Mouse (Mus musculus) liver, embryonic 14.5 days (tissue): ENCODE measurements at regions not wholly inside any gene's neighbourhood (a gene's known extent, or its start where the extent isn't known, plus 50 kb on each side); places are given as distances from the start of the nearest gene placed in this dataset.

Experiments used
- ATAC-seq: fragments of 200-750 bp; cut with Nextera tagmentation; 2 replicates; pipeline ENCODE4 v1.8.0; 2017; ENCODE audit warnings: moderate number of reproducible peaks, mild to moderate bottlenecking, moderate library complexity; ENCODE audit not compliant: insufficient read depth
- DNase-seq, 3 experiments: peaks; one replicate each; pipeline ENCODE4 v3.0.0-alpha.2; 2012 to 2013; ENCODE audit warnings: low read depth in 3 of 3, low spot score in 3 of 3
- H3K27ac ChIP-seq: fragments of 300-500 bp; sonication (generic); 2 replicates; pipeline ENCODE4 v1.5.1; 2014; ENCODE audit warnings: moderate library complexity, mild to moderate bottlenecking, control low read depth, inconsistent platforms
- H3K27me3 ChIP-seq: fragments of 300-500 bp; sonication (generic); 2 replicates; pipeline ENCODE4 v1.6.1; 2014; ENCODE audit warnings: mild to moderate bottlenecking, low read length, moderate library complexity; ENCODE audit not compliant: control insufficient read depth, insufficient read depth
- H3K36me3 ChIP-seq: fragments of 300-500 bp; sonication (generic); replicated peaks from 2 replicates; pipeline ENCODE4 v1.6.1; 2014; ENCODE audit warnings: low read depth; ENCODE audit not compliant: control insufficient read depth, insufficient read depth
- H3K4me1 ChIP-seq, 2 experiments: fragments of 200-500 bp in 1 of 2; fragments of 300-500 bp in 1 of 2; sonication (generic) in 1 of 2; replicated peaks; 2 replicates each; pipeline ENCODE4 v1.6.1; 2012 to 2014; ENCODE audit warnings: antibody characterized with exemption in 1 of 2, inconsistent platforms in 1 of 2, low read length in 1 of 2; ENCODE audit not compliant: control insufficient read depth in 2 of 2, insufficient read depth in 2 of 2
- H3K4me2 ChIP-seq: fragments of 300-500 bp; sonication (generic); 2 replicates; pipeline ENCODE4 v1.6.1; 2014; ENCODE audit warnings: low read depth, mild to moderate bottlenecking, control low read depth, moderate library complexity
- H3K4me3 ChIP-seq, 2 experiments: fragments of 200-500 bp in 1 of 2; fragments of 300-500 bp in 1 of 2; sonication (generic) in 1 of 2; 2 replicates each; pipeline ENCODE4 v1.5.1; 2012 to 2014; ENCODE audit warnings: low read depth in 2 of 2, low read length in 2 of 2, mild to moderate bottlenecking in 2 of 2, control low read depth in 1 of 2, inconsistent platforms in 1 of 2, moderate library complexity in 1 of 2; ENCODE audit not compliant: insufficient read depth in 1 of 2
- H3K9ac ChIP-seq: fragments of 300-500 bp; sonication (generic); replicated peaks from 2 replicates; pipeline ENCODE4 v1.6.1; 2014; ENCODE audit warnings: mild to moderate bottlenecking, control low read depth, moderate library complexity
- H3K9me3 ChIP-seq: fragments of 300-500 bp; sonication (generic); 2 replicates; pipeline ENCODE4 v1.6.1; 2016; ENCODE audit warnings: low read length, mixed read lengths; ENCODE audit not compliant: control insufficient read depth
- CTCF ChIP-seq: IDR thresholded peaks from 2 replicates; pipeline ENCODE4 v1.5.1; 2016; ENCODE audit warnings: antibody characterized with exemption, low read depth, control low read depth
- EP300 ChIP-seq: IDR thresholded peaks from 2 replicates; pipeline ENCODE4 v1.6.1; 2016; ENCODE audit warnings: antibody characterized with exemption, low read depth
- WGBS: fragments of 180-500 bp; shearing (Covaris S2); extraction: QIAGEN DNeasy Blood & Tissue Kit; methylation state at CpG from one replicate; pipeline ENCODE4 v1.1.7; 2014; ENCODE audit not compliant: insufficient replicate concordance; 5-methylcytosine and 5-hydroxymethylcytosine counted together

DNA sequence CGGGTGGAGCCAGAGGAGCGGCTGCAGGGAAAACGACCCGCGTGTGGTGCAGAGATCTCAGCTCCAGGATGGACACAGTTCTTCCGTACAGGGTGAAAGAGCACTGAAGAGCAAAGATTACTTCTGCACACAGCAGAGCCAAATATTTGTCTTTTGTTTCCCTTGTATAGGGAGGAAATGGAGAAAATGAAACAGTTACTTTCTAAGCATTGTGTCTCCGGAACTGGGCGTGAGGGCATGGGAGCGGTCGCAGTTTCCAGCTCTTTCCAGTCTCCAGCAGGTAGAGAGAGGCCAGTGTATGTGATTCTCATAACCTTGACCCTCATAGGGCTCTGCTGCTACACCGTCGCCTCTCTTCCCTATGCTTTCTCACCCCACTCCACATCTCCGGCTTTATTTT lies 105.1 kb upstream of the Gm10295 start:
- no peak for TF ChIP-seq EP300
- TF ChIP-seq CTCF: no peak
- WGBS: 61% methylated on average over 13 of the region's 13 CpGs
- Histone ChIP-seq H3K9ac (no peak overlapping the region), H3K27me3 (no peaks in the 10 kb centered on the region), H3K36me3 (no peaks in the 10 kb centered on the region), H3K27ac (no peak overlapping the region), H3K4me1 (peaks cover 0 to 6% of the 10 kb centered on the region in 2 experiments; a peak in 1 of 4 replicates), H3K9me3 (no peaks in the 10 kb centered on the region), H3K4me2 (peak overlapping the region; percentile 14; the same call in 1 of the 2 replicates), H3K4me3 (no peak overlapping the region)
- DNase-seq: no peak
- ATAC-seq: no peak

DNA sequence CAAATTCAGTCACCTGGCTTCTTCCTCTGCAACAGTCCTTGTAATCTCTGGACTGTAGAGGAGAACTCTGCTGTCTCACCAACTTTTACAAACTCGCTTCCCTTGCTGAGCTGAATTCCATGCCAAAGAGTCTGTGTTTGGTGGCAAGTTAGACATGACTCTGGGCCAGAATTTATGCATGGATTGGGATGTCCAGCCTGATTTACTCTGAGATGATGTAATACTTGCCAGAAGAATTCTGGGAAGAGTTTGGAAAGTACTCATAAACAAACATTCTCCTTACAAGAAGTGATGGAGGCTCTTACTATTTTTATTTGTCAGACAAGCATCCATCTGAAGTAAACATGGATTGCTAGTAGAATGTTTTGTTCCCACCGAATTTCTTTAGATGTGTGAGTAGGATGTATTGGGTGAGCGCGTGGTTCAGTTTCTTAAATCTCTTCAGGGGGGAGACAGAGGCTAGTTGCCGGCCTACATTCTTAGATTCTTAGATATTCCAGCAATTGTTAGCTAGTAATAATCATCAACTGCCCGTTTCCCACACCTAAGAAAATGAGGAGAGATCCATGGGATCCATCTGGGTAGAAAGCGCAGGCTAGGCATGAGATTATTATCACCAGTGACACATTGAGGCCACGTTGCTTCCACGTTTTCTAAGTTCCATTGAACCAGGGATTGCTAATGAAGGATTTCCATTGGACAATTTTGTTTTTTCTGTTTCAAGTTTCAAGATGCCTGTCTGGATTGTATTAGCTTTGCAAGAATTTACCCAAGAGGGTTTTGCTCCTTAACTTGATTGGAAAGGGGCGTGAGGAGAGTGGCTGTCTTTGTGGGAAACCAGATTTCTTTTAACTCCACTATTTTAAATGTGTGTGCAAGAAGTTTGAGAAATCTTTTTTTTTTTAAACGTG lies 89.3 kb upstream of the Gm10295 start:
- Histone ChIP-seq H3K27me3 (no peaks in the 10 kb centered on the region), H3K9me3 (no peaks in the 10 kb centered on the region), H3K4me1 (no peaks in the 10 kb centered on the region), H3K4me3 (no peak overlapping the region), H3K4me2 (no peak overlapping the region), H3K9ac (no peak overlapping the region), H3K27ac (no peak overlapping the region), H3K36me3 (no peaks in the 10 kb centered on the region)
- WGBS: 64% methylated on average over 11 of the region's 11 CpGs
- ATAC-seq (no peak), DNase-seq (no peak)
- TF ChIP-seq CTCF: no peak
- TF ChIP-seq EP300: no peak

GRCm38 (mm10) chr7:71425982-71426381 lies 74.7 kb upstream of the Gm10295 start:
- no peak for ATAC-seq
- TF ChIP-seq EP300: no peak
- no peak for TF ChIP-seq CTCF
- no peaks in the 10 kb centered on the region for H3K4me1 ChIP-seq
- no peaks in the 10 kb centered on the region for H3K9me3 ChIP-seq
- no peak for DNase-seq
- no peak overlapping the region for H3K9ac ChIP-seq
- no peak overlapping the region for H3K27ac ChIP-seq
- no peaks in the 10 kb centered on the region for H3K27me3 ChIP-seq
- H3K36me3 ChIP-seq: no peaks in the 10 kb centered on the region
- 52% methylated on average over 2 of the region's 2 CpGs for WGBS
- H3K4me2 ChIP-seq: no peak overlapping the region
- H3K4me3 ChIP-seq: no peak overlapping the region

GRCm38 (mm10) chr7:71419261-71419660 lies 68.0 kb upstream of the Gm10295 start:
- TF ChIP-seq EP300: no peak
- TF ChIP-seq CTCF: no peak
- H3K9me3 ChIP-seq: no peaks in the 10 kb centered on the region
- H3K4me1 ChIP-seq: no peaks in the 10 kb centered on the region
- H3K4me3 ChIP-seq: no peak overlapping the region
- H3K36me3 ChIP-seq: no peaks in the 10 kb centered on the region
- H3K27ac ChIP-seq: no peak overlapping the region
- H3K9ac ChIP-seq: no peak overlapping the region
- WGBS: 65% methylated on average over 5 of the region's 5 CpGs
- DNase-seq (no peak), ATAC-seq (no peak)
- H3K4me2 ChIP-seq: no peak overlapping the region
- no peaks in the 10 kb centered on the region for H3K27me3 ChIP-seq

DNA sequence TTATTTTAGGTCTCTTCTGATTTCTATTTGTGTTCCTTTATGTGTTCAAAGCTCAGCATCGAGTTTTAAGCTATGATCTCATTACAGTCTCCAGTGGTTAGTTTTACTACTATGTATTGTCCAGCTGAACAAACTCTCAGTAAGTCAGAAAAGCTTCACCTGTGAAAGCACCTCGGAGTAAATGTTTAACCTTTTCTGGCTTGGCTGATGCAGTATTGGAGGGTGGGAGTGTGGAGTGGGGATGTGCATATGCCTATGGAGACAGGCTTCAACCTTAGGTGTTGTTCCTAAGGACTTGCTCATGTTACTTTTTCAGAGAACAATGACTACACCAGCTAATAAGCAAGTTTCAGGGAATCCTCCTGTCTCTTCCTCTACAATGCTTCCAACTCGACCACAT lies 67.6 kb upstream of the Gm10295 start:
- no peak overlapping the region for H3K4me2 ChIP-seq
- H3K4me3 ChIP-seq: no peak overlapping the region
- no peaks in the 10 kb centered on the region for H3K27me3 ChIP-seq
- no peak overlapping the region for H3K27ac ChIP-seq
- H3K9ac ChIP-seq: no peak overlapping the region
- no peaks in the 10 kb centered on the region for H3K36me3 ChIP-seq
- ATAC-seq: no peak
- H3K9me3 ChIP-seq: no peaks in the 10 kb centered on the region
- TF ChIP-seq EP300: no peak
- TF ChIP-seq CTCF: no peak
- WGBS: 31% methylated on average over 3 of the region's 3 CpGs
- no peaks in the 10 kb centered on the region for H3K4me1 ChIP-seq
- no peak for DNase-seq
